Mouse (Mus musculus): ENCODE results near the gene Rel. TPM values are rescaled to one million over a fixed set of nuclear protein-coding genes. Genes with fewer than 3 reads are reported as not detected.

Gene Rel
- polyA plus RNA-seq, 1 experiment, result 0.73 TPM

DNA sequence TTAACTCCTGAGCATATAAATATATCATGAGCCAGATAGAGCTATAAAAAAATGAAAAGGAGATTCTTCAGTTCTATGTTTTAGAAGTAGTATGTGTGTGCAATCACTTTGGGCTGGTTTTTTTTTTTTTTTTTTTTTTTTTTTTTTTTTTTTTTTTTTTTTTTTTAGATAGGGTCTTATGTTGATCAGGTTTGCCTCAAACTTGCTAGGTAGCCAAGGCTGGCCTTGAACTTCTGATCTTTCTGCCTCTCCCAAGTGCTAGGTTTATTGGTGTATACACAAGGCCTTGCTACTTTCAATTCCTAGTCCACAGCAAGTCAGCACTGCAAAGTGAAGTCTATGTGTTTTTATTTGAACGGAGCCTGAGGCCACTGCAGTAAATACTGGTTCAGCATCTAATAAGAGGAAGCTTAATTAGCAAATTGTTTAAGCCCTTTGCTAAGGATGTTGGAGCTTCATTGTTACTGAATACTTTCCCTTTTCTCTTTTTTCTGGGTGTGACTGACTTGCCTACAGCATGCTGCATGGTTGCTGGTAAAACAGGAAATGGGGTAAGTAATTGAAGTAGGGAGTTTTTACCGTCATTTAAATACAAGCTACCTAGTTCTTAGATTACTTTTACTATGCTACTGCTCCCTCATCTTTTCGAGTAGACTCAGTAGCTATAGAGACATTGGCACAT is 71.2 kb downstream of the Rel start:
- H3K79me3 ChIP-seq (ENCODE audit: low read depth), result peaks cover 7% of the 10 kb centered on the region
- peaks cover 37% of the 10 kb centered on the region for H3K79me2 ChIP-seq (ENCODE audit: control insufficient read depth, insufficient read depth)
- H3K36me3 ChIP-seq (ENCODE audit: control insufficient read depth, insufficient read depth), result peaks cover 28% of the 10 kb centered on the region
- no peak for TF ChIP-seq CTCF (IDR thresholded peaks at IDR 0.05; ENCODE audit: control insufficient read depth, insufficient read depth, insufficient read length)
- TF ChIP-seq CEBPB (IDR thresholded peaks at IDR 0.05; ENCODE audit: low read depth), result no peak
- no peak for TF ChIP-seq FOSL1 (IDR thresholded peaks at IDR 0.05; ENCODE audit: insufficient read depth, low read length, poor library complexity, severe bottlenecking)
- no peak for TF ChIP-seq MYOD1 (IDR thresholded peaks at IDR 0.05; ENCODE audit: control insufficient read depth, insufficient read length, low read depth)
- TF ChIP-seq MYOG (IDR thresholded peaks at IDR 0.05; ENCODE audit: control insufficient read depth, extremely low read depth, insufficient read length), result no peak
- no peak overlapping the region for H3K4me3 ChIP-seq (ENCODE audit: insufficient read depth, poor library complexity, severe bottlenecking)
- no peak overlapping the region for H3ac ChIP-seq (ENCODE audit: control insufficient read depth, insufficient read length, low read depth)
- H3K27me3 ChIP-seq (ENCODE audit: control insufficient read depth, insufficient read depth, insufficient read length), result no peaks in the 10 kb centered on the region

DNA sequence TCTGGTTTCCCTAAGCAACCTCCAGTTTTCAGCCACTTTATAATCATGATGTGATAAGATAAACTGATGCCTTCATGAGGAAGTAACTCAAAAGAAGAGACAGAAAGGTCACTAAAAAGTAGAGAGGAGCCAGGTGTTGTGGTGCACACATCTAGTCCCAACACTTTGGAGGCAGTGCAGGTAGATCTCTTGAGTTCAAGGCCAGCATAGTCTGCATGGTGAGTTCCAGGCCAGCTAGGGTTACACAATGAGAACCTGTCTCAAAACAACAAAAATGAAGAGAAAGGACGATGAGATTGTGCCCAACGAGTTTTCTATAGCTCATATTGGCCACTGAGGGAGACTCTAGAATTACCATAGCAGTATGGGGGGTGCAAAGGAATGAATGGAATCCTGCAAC is 72.2 kb downstream of the Rel start:
- Histone ChIP-seq H3K4me3 (ENCODE audit: insufficient read depth, poor library complexity, severe bottlenecking) (no peak overlapping the region), H3K36me3 (ENCODE audit: control insufficient read depth, insufficient read depth) (peaks cover 28% of the 10 kb centered on the region), H3K79me3 (ENCODE audit: low read depth) (peaks cover 11% of the 10 kb centered on the region), H3ac (ENCODE audit: control insufficient read depth, insufficient read length, low read depth) (no peak overlapping the region), H3K27me3 (ENCODE audit: control insufficient read depth, insufficient read depth, insufficient read length) (no peaks in the 10 kb centered on the region), H3K79me2 (ENCODE audit: control insufficient read depth, insufficient read depth) (peaks cover 47% of the 10 kb centered on the region)
- TF ChIP-seq FOSL1 (IDR thresholded peaks at IDR 0.05; ENCODE audit: insufficient read depth, low read length, poor library complexity, severe bottlenecking), result no peak
- TF ChIP-seq CTCF (IDR thresholded peaks at IDR 0.05; ENCODE audit: control insufficient read depth, insufficient read depth, insufficient read length), result no peak
- no peak for TF ChIP-seq MYOD1 (IDR thresholded peaks at IDR 0.05; ENCODE audit: control insufficient read depth, insufficient read length, low read depth)
- TF ChIP-seq MYOG (IDR thresholded peaks at IDR 0.05; ENCODE audit: control insufficient read depth, extremely low read depth, insufficient read length), result no peak
- TF ChIP-seq USF1 (IDR thresholded peaks at IDR 0.05; ENCODE audit: low read depth), result no peak
- no peak for TF ChIP-seq MAX (IDR thresholded peaks at IDR 0.05)

DNA sequence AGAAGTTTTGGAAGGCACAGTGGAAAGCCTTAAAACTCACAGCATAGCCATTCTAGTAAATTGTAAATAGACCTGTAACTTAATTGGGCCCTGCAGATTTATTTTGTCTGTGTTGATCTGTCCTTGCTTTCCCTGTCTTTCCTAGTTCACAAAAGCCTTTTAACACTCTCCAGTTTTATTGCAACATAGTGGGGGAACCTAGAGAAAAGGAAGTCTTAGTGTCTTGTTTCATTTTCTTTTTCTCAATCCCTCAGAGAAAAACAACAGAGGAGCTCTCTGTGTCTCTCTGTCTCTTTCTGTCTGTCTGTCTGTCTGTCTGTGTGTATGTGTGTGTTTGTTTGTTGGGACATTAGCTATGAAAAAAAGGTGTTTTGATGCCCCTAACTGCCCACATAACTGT is 74.9 kb downstream of the Rel start:
- Histone ChIP-seq H3K36me3 (ENCODE audit: control insufficient read depth, insufficient read depth) (peaks cover 17% of the 10 kb centered on the region), H3K79me2 (ENCODE audit: control insufficient read depth, insufficient read depth) (peaks cover 57% of the 10 kb centered on the region), H3K4me3 (ENCODE audit: insufficient read depth, poor library complexity, severe bottlenecking) (no peak overlapping the region), H3K27me3 (ENCODE audit: control insufficient read depth, insufficient read depth, insufficient read length) (no peaks in the 10 kb centered on the region), H3K79me3 (ENCODE audit: low read depth) (peaks cover 11% of the 10 kb centered on the region), H3ac (ENCODE audit: control insufficient read depth, insufficient read length, low read depth) (no peak overlapping the region)
- TF ChIP-seq CTCF (IDR thresholded peaks at IDR 0.05; ENCODE audit: control insufficient read depth, insufficient read depth, insufficient read length) (no peak), MAX (IDR thresholded peaks at IDR 0.05) (no peak), FOSL1 (IDR thresholded peaks at IDR 0.05; ENCODE audit: insufficient read depth, low read length, poor library complexity, severe bottlenecking) (no peak), MYOG (IDR thresholded peaks at IDR 0.05; ENCODE audit: control insufficient read depth, extremely low read depth, insufficient read length) (no peak), USF1 (IDR thresholded peaks at IDR 0.05; ENCODE audit: low read depth) (no peak), CEBPB (IDR thresholded peaks at IDR 0.05; ENCODE audit: low read depth) (no peak), MYOD1 (IDR thresholded peaks at IDR 0.05; ENCODE audit: control insufficient read depth, insufficient read length, low read depth) (no peak)

DNA sequence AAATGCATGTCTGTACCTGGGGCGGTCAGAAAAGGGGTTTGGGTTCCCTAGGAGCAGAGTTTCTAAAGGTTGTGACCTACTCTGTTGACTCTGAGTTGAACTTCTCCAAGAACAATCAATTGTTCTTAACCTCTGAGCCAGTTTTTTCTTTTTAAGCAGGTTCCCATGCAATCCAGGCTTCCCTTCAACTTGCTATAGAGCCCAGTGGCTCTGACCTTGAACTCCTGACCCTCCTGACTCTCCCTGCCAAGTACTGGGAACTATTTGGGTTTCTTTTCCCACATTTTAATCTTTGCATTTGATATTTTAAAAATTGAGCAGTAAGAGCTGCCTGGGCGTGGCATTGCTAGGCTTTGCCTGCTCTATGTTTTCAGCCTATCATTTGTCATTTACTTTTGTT is 77.5 kb downstream of the Rel start:
- Histone ChIP-seq H3K79me2 (ENCODE audit: control insufficient read depth, insufficient read depth) (peaks cover 51% of the 10 kb centered on the region), H3ac (ENCODE audit: control insufficient read depth, insufficient read length, low read depth) (no peak overlapping the region), H3K79me3 (ENCODE audit: low read depth) (peaks cover 9% of the 10 kb centered on the region), H3K36me3 (ENCODE audit: control insufficient read depth, insufficient read depth) (peaks cover 18% of the 10 kb centered on the region), H3K4me3 (ENCODE audit: insufficient read depth, poor library complexity, severe bottlenecking) (no peak overlapping the region), H3K27me3 (ENCODE audit: control insufficient read depth, insufficient read depth, insufficient read length) (no peaks in the 10 kb centered on the region)
- TF ChIP-seq USF1 (IDR thresholded peaks at IDR 0.05; ENCODE audit: low read depth) (no peak), CEBPB (IDR thresholded peaks at IDR 0.05; ENCODE audit: low read depth) (no peak)

DNA sequence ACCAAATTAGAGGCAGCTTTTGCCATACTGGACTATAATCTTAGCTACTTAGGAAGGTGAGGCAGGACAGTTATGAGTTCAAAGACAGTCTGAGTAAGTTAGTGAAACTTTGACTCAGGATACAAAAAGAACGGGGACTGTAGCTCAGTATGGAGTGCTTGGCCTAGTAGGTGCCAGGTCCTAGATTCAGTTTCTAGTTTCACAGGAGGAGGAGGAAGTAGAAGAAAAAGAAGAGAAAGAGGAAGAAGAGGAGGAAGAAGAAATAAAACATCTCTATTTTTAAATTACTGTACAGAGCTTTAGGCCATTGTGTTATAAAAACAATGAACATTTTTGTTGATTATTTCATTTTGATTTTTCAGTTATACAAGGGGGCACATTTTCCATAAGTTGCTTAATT is 82.7 kb downstream of the Rel start:
- no peaks in the 10 kb centered on the region for H3K79me3 ChIP-seq (ENCODE audit: low read depth)
- TF ChIP-seq MYOG (IDR thresholded peaks at IDR 0.05; ENCODE audit: control insufficient read depth, extremely low read depth, insufficient read length), result no peak
- no peak for TF ChIP-seq USF1 (IDR thresholded peaks at IDR 0.05; ENCODE audit: low read depth)
- TF ChIP-seq CEBPB (IDR thresholded peaks at IDR 0.05; ENCODE audit: low read depth), result no peak
- TF ChIP-seq CTCF (IDR thresholded peaks at IDR 0.05; ENCODE audit: control insufficient read depth, insufficient read depth, insufficient read length), result no peak
- TF ChIP-seq MYOD1 (IDR thresholded peaks at IDR 0.05; ENCODE audit: control insufficient read depth, insufficient read length, low read depth), result no peak
- H3K4me3 ChIP-seq (ENCODE audit: insufficient read depth, poor library complexity, severe bottlenecking), result no peak overlapping the region
- peaks cover 49% of the 10 kb centered on the region for H3K36me3 ChIP-seq (ENCODE audit: control insufficient read depth, insufficient read depth)
- no peak overlapping the region for H3ac ChIP-seq (ENCODE audit: control insufficient read depth, insufficient read length, low read depth)
- H3K27me3 ChIP-seq (ENCODE audit: control insufficient read depth, insufficient read depth, insufficient read length), result no peaks in the 10 kb centered on the region
- H3K79me2 ChIP-seq (ENCODE audit: control insufficient read depth, insufficient read depth), result peaks cover 7% of the 10 kb centered on the region

Other genes starting within 250 kb of the Rel start
- 1.9 TPM for gene 1700093K21Rik, start 249.8 kb downstream of the Rel start, polyA plus RNA-seq (2012; fragmentation: generic; extraction: Trizol)
- gene 0610010F05Rik, start 137.3 kb downstream of the Rel start, polyA plus RNA-seq (2012; fragmentation: generic; extraction: Trizol), result 3.0 TPM
- gene Pus10, start 105.3 kb downstream of the Rel start, polyA plus RNA-seq (2012; fragmentation: generic; extraction: Trizol), result 6.9 TPM
- 5.6 TPM for gene Pex13, start 105.0 kb downstream of the Rel start, polyA plus RNA-seq (2012; fragmentation: generic; extraction: Trizol)
- gene Papolg, start 124.3 kb upstream of the Rel start, polyA plus RNA-seq (2012; fragmentation: generic; extraction: Trizol), result 2.7 TPM

Data from C2C12 (cell line).